Mouse (Mus musculus) heart, adult 2 months (tissue): ENCODE data around the gene Fmn2.

Experiments
- CTCF ChIP-seq: fragments of 200-600 bp; IDR thresholded peaks from 2 replicates; pipeline ENCODE4 v1.8.1; 2022; ENCODE audit warnings: antibody characterized with exemption, mild to moderate bottlenecking, moderate library complexity
- EP300 ChIP-seq: fragments of 200-500 bp; IDR thresholded peaks from 2 replicates; pipeline ENCODE4 v1.6.1; 2011; ENCODE audit warnings: low read depth, low read length, control low read depth; ENCODE audit not compliant: insufficient read depth
- POLR2A ChIP-seq: fragments of 200-500 bp; IDR thresholded peaks from 2 replicates; pipeline ENCODE4 v1.6.1; 2011; ENCODE audit warnings: mild to moderate bottlenecking, low read depth, low read length, control low read depth; ENCODE audit not compliant: insufficient read depth

GRCm38 (mm10) chr1:174501011-174501410, 614 bp upstream of the Fmn2 start:
- TF ChIP-seq POLR2A (no peak), CTCF (no peak), EP300 (no peak)
